Comparison of ENCODE assay signal across 17 mouse cellular contexts in the genomic region with DNA sequence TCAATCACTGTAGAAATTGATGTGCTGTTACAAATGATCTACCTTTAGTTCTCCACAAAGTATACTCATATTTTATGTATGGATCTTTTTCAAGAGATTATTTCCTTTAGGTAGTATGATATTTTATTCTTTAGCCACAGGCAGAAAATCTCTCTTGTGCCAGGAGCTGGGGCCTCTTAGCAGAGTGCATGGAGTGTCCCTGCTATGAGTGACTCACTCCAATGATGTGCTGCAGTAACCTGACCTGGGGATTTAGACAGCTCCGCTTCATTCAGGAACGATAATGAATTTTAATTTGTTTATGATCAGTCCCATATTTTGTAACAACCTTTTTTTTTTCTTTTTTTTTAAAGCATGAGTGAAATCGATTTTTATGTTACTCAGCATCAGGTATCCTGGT. TPM values are rescaled to one million over a fixed set of nuclear protein-coding genes. Genes with fewer than 3 reads are reported as not detected.
"Had no signal": no experiment of that assay in that cellular context is flagged by ENCODE, and none has a peak within 500 bp of the region (broad histone marks: within the 10 kb centered on the region; RNA-seq: fewer than 3 reads in every experiment).

No protein-coding gene starts in this region.

- ATAC-seq: hindbrain, embryonic 16.5 days; inflammation-experienced regulatory T-cells, adult 6 months; intestine, postnatal 0 days; liver, postnatal 0 days had no signal

- DNase-seq: gastrocnemius, postnatal 10 days; gastrocnemius, postnatal 25 days; heart, adult 18-20 months; heart, postnatal 10 days; heart, postnatal 4 days; kidney, adult 18-20 months; kidney, adult 8-10 months; kidney, postnatal 10 days; kidney, postnatal 25 days; kidney, postnatal 4 days; liver; liver, embryonic 13.5 days; liver, postnatal 0 days had no signal

RNA-seq across cellular contexts. Expression of a gene that starts 36.7 kb away (rescaled TPM):
- total RNA-seq: granulocyte monocyte progenitor cell, adult 5-6 weeks had no signal
